Mouse (Mus musculus): ENCODE results near the gene Mpzl2.

Mpzl2 gene

DNA sequence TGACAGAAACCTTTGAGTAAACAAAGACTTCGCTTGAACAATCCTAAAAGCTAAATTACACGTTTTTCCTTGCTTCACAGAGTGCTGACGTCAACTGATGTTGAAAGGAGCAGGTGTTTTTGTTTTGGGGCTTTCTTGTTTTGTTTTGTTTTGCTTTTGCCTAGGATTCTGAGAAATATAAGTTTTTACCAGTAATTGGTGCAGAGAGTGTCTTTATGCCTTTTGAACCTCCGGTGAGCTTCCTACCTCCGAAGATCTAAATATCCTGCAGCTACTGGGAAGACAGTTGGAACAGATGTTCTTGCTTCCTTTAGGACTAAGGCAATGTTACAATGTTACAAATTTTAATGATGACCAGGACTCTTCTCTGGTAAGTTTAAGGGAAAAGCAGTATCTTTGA is at the start of gene Mpzl2:
Gene Mpzl2, plus strand, starts transcription at position 301 of the 400 bp plus-strand sequence.
- DNase-seq (ENCODE audit: low spot score), result no peak

GRCm38 (mm10) chr9:44991821-44992220 is 47.8 kb upstream of the Mpzl2 start:
- DNase-seq (ENCODE audit: low spot score), result no peak

- no peak for DNase-seq (ENCODE audit: low spot score)
These were observed 47.3 kb upstream of the Mpzl2 start for GRCm38 (mm10) chr9:44992271-44992670.

DNA sequence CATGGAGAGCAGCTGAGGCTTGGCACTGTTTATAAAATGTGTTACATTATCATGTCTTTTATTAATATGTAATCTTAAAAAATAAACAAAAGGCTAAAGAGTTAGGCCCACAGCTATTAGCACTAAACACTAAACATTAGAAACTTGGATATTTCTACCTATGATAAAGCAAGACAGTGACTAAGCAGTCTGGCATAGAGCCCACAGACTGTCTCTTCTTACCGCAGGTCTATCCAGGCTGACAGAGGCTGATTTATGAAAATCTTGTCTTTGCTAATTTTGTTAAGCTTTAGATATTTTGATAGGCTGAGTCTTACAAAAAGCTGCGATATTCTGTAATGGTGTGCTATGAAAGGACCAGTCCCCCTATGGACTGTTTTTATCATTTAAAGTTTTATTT is 46.3 kb upstream of the Mpzl2 start:
- no peak for DNase-seq (ENCODE audit: low spot score)

- DNase-seq (ENCODE audit: low spot score), result no peak
These were observed 44.6 kb upstream of the Mpzl2 start for GRCm38 (mm10) chr9:44994962-44995361.

GRCm38 (mm10) chr9:44996590-44996989 is 43.0 kb upstream of the Mpzl2 start:
- DNase-seq (ENCODE audit: low spot score), result no peak

- no peak for DNase-seq (ENCODE audit: low spot score)
These were observed 41.5 kb upstream of the Mpzl2 start for GRCm38 (mm10) chr9:44998138-44998537.

- no peak for DNase-seq (ENCODE audit: low spot score)
These were observed 40.4 kb upstream of the Mpzl2 start for GRCm38 (mm10) chr9:44999171-44999570.

DNA sequence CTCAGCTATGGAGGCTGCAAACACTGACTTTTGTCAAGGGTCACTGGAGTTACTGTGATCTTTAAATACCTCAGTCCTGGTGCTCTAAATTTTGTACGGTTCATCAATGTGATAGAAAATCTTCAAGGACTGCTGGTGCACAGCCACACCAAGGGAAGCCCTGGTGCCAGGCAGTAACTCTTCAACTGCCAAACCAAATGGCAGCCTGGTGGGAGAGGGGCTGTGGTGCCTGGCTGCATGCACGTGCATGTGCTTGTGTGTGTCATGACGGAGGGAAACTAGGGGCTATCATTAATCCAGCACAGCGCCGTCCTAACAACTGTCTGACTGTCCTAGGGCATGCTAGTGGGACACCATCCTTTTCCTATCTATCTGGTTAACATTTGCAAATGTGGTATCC is 39.8 kb upstream of the Mpzl2 start:
- DNase-seq (ENCODE audit: low spot score), result no peak

DNA sequence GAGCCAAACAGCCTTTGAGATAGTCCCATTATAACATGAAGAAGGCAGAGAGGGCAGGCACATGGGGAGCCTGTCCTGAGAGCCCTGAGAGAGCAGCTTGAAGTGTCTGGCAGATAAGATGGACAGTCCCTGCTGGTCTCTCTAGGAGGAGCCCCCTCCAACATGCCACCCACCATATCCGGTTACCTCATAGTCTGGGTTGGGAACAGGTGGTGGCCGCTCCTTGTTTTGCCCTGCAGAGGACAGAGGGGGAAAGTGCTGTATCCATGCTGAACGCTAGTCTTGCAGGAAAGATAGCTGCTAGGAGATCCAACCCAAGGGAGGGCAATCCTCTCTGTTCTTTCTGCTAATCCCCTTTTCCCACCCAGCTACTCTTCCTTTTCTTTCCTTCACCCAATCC is 39.4 kb upstream of the Mpzl2 start:
- no peak for DNase-seq (ENCODE audit: low spot score)

DNA sequence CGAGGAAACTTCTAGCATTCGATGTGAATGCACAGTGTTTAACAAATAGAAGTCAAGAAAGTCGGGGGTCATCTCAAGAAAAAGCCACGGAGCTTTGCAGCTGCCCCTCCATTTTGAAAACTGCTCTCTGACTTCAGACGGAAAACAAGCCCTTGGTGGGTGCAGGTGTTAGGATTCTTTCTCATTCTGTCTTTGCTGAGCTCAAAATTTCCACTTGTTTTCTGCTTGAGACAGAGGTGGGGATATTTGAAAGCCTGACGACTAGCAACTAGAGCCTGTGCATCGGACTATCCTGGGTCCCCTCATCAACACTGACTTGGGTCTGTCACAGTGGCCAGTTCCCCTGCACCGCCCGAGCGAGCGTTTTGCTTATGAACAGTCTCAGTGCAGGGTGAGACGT is 32.2 kb upstream of the Mpzl2 start:
- no peak for DNase-seq (ENCODE audit: low spot score)

DNA sequence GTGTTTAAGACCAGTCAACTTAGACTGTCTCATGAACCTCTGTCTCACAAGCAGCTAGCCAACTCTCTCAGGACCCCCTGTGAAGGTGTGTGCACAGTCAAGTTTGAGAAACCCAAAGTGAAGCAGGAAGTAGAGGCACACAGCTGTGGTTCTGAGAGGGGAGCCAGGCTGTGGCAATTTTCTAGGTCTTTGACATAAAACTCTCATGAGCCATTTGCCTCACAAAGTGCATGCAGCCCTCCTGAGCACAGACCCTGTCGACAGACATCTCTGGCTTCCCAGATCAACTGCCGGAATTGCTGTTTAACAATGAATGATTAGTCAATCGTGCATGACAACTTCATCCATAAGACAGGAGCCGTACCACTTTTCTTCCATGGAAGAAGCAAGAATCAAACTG is 31.3 kb upstream of the Mpzl2 start:
- DNase-seq (ENCODE audit: low spot score), result no peak

DNA sequence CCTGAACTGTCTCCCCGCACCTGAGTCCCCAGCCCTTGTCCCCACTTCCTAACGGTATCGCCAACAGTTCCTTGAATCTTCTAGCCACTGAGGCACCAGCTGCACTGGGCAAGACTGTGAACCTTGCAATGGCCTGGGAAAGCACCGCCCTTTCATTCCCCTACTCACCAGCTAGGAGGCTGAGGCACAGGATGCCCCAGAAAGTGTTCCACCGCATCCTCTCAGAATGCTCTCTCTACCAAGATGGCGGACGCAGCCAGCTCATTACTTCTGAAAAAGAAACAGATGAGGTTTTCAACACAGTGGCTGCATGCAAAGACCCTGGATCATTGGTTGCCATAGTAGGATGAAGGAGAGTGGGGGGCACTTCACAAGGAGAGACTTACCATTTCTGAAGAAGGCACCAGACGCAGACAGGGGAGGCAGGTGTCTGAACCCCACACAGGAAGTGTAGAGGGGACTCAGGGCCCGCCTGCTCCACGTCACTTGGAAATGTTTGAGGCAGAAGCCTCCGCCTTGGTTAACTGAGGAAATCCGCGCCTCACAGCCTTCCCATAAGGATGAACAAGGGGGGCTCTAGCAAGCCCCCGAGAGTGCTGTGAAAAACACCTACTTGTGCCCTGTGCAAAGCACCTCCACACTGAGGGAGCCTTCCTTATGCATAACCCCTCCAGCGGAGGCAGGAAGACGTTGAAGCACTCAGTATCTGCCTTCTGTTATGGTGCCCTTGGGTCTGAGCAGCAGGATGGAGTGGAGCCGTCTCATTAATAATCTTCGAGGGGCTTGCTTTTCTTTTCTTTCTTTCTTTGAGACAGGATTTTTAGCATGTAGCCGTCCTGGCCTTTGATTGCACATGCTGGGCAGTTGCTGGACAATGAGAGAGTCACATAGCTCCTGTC is 30.2 kb upstream of the Mpzl2 start, which contains the start of gene Cd3e:
Gene Cd3e, minus strand, starts transcription at position 448 of the 899 bp plus-strand sequence.
- no peak for DNase-seq (ENCODE audit: low spot score)

DNA sequence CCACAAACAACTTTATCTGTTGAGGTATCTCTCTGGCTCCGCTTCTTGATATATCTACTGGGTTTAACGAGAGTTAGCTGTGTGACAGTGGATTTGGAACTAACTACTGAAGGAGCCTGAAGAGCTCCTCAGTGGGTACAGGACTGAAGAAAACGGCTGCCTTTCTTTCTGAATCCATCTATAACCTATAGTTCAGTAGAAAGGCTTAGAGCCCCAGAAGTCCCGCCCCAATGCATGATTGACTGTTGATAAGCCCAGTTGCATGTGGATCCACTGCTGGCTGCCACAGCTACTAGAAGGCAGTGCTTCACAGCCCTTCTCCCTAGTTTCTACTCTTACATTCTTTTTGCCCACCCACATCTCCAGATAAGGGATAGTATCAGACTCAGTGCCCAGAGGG is 29.1 kb upstream of the Mpzl2 start:
- DNase-seq (ENCODE audit: low spot score), result no peak

GRCm38 (mm10) chr9:45011291-45011690 is 28.3 kb upstream of the Mpzl2 start:
- DNase-seq (ENCODE audit: low spot score), result no peak

GRCm38 (mm10) chr9:45014879-45015278 is 24.7 kb upstream of the Mpzl2 start:
- DNase-seq (ENCODE audit: low spot score), result no peak

DNA sequence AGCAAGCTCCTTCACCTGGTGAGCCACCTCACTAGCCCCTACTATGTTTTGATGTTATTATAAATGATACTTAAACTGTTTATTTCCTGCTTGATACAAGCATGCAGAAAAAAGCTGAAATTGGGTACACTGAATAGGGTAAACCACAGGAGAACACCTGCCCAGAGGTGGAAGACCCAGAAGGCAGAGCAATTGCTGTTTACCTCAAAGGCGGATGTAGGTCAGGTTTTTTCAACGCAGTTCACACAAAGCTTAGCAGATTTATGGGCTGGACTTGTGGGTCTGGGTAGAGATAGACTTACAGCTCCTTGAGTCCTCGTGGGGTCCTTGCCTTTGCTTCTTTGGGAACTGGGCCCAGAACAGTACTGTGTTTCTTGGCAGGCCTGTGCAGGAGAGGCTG is 23.8 kb upstream of the Mpzl2 start:
- DNase-seq (ENCODE audit: low spot score), result no peak

GRCm38 (mm10) chr9:45018031-45018430 is 21.6 kb upstream of the Mpzl2 start:
- no peak for DNase-seq (ENCODE audit: low spot score)

DNA sequence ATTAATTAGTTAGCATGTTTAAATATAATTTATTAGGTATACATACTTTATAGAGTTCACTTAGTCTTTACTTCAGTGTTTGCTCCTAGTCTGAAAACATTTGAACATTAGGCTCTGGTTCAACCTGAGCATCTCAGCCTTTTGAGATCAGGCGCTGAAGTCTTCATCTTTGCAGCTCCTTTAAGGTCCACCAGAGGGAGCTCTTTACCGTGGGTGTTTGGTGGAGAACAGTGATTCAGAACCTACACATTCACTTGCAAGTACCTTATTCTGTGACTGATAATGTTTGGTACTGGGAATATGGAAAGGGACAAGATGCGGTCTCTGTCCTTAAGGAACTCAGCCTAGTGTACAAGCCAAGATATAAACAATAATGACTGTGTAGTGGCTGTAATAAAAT is 16.8 kb upstream of the Mpzl2 start:
- peak; percentile 23 for DNase-seq (ENCODE audit: low spot score)

- no peak for DNase-seq (ENCODE audit: low spot score)
These were observed 16.0 kb upstream of the Mpzl2 start for GRCm38 (mm10) chr9:45023638-45024037.

- DNase-seq (ENCODE audit: low spot score), result no peak
These were observed 15.4 kb upstream of the Mpzl2 start for GRCm38 (mm10) chr9:45024187-45024586.

- no peak for DNase-seq (ENCODE audit: low spot score)
These were observed 12.2 kb upstream of the Mpzl2 start for GRCm38 (mm10) chr9:45027376-45027775.

DNA sequence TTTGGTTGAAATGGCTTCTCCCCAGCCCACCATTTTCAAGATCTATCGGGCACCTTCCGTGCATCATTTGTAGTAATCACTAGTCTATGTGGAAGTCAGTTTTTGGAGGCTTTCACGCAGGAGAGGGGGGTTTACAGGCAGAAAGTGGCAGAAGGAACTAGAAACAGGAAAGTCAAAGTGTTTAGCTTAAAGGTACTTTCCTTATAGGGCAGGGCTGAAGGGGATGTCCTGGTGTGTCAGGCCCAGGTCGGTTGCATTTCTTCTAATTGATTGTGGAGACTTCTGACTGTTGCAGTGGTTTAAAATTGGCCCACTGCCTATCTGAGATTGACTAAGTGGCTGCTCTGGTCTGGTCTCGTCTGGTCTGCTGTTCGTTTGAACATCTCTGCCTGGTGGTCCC is 9.3 kb upstream of the Mpzl2 start:
- DNase-seq (ENCODE audit: low spot score), result no peak

- DNase-seq (ENCODE audit: low spot score), result no peak
These were observed 7.3 kb upstream of the Mpzl2 start for GRCm38 (mm10) chr9:45032261-45032660.

All from left cerebral cortex, adult 11 months (tissue).